Mouse (Mus musculus) kidney, adult 2 months (tissue): ENCODE measurements around the gene Senp1.

Source experiments
- CTCF ChIP-seq: fragments of 200-500 bp; conservative IDR thresholded peaks from 2 replicates; pipeline ENCODE4 v1.5.1; 2011; ENCODE audit warnings: low read depth, mild to moderate bottlenecking, control low read depth, low read length, moderate library complexity, mixed read lengths; ENCODE audit not compliant: insufficient read depth, insufficient read length
- POLR2A ChIP-seq: fragments of 200-500 bp; IDR thresholded peaks from one replicate; pipeline ENCODE4 v1.6.1; 2011; ENCODE audit warnings: low read depth, low read length, control low read depth

DNA sequence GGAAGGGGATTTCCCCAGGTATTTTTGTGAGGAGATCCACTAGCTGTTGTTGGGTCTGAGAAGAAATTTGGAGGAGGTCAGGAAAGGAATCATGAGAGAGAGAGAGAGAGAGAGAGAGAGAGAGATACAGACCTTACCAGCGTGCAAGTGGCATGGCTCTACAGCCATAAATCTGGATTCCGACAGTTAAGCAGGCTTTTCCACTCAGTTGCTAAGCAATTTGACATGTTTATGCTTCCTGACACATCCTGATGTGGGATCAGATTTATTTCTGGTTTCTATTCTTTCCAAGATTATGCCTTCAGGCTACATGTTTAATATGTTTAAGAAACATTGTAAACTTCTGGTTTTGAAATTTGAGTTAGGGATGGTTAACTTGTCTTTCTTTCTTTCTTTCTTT is 71.7 kb downstream of the Senp1 start:
- no peak for TF ChIP-seq CTCF
- TF ChIP-seq POLR2A, result no peak
